Mouse (Mus musculus): ENCODE results near the gene Tyw5. TPM values are rescaled to one million over a fixed set of nuclear protein-coding genes. Genes with fewer than 3 reads are reported as not detected.

Gene Tyw5
- 23.3 and 24.0 TPM in 2 replicates for total RNA-seq (2015)
- 12.0 and 28.7 TPM in 2 replicates for total RNA-seq (2017)

DNA sequence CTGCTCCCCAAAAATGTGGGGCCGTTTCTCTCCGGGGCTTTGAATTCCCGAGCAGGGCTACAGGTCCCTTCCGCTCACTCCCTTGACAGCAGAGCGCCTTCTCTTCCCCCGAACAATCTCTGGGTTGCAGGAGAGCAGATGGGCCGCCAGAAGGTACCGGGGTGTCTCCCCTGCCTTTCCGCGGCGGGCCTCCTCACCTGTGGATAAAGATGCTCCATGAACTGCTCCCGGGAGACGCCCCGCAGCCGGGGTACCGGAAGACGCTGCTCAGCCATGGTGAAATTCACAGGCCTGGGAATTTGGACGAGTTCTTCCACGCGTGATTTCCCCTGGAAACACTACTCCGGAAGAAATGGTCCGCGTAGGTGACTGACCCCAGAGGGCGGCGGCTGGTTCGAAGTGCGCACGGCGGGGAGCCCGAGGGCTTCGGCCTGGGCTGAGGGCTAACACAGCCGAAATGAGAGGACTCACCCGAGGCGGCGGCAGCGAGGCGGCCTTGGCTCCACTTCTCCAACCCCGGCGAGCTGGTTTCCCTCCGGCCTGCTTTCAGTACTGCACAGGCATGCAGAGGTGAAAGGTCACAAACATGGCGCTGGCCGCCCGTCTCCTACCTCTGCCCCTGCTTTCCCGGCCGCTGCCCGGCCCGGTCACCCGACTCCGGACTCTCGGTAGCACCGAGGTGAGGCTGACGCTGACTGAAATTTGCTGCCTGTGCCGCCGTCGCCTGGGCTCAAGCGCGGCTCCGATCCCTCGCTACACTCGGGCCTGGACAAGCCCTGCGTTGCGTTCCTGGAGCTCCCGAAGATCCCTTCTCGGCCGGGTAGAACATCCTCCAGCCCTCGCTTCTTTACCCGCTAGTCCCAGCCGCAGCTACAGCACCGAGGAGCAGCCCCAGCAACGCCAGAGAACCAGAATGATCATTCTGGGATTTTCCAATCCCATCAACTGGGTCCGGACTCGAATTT lies at the start of gene Tyw5, which contains the start of gene Maip1:
Gene Tyw5, minus strand, starts transcription at position 915 of the 965 bp plus-strand sequence.
Gene Maip1, plus strand, starts transcription at position 142 of the 965 bp plus-strand sequence.
- ATAC-seq (ENCODE audit: poor library complexity, severe bottlenecking), result peak; percentile 93

DNA sequence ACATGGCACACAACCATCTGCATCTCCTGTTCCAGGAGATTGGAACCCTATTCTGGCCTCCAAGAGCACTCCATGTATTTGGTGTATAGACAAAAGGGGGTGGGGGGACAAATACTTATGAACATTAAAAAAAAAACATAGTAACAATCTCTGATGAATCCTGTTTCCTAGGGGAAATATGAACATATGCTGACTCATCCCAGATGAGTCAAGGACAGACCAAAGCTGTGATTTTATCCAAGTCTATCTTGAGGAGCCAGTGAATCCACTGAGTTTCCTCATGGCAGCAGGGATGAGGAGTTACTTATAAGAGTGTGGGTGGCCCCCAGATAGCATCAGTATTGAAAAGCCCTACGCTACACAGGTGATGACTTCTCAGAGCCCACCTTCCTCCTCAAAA lies 43.3 kb upstream of the Tyw5 start:
- no peak for ATAC-seq (ENCODE audit: poor library complexity, severe bottlenecking)

DNA sequence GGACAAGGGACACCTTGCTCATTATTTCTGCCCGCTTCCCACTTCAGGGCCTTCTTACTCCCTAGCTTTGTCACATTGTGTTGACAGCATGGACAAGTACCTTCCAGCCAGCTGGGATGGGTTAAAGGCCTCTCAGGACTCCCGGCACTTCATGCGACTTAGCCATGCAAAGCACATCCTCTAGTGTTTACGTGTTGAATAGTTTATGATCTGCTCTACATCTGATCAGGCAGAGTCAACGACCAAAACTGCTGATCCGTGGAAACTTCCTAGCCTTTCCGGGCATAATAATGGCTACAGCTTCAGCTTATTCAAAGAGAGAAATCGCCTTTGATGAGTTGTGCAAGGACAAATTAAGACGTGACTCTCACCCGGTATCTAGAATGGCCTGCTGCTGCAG lies 38.8 kb upstream of the Tyw5 start:
- no peak for ATAC-seq (ENCODE audit: poor library complexity, severe bottlenecking)

DNA sequence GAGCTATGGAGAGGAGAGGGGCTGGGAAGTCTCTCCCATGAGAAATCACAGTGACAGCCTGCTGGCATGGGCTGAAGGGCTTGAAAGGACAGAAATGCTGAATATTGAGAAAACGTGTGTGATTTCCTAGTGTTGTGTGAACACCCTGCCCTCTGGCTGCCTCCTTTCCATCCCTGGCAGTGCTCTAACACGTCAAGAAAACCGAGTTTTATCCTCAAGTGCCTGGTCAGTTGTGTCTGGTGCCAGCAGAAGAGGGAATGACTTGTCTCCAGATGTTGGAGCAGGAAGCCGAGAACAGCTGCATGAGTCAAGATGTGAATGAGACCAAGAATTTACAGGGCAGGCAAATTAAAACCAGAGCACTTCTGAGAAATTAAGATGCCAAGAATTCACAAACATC lies 33.9 kb upstream of the Tyw5 start:
- ATAC-seq (ENCODE audit: poor library complexity, severe bottlenecking), result no peak

DNA sequence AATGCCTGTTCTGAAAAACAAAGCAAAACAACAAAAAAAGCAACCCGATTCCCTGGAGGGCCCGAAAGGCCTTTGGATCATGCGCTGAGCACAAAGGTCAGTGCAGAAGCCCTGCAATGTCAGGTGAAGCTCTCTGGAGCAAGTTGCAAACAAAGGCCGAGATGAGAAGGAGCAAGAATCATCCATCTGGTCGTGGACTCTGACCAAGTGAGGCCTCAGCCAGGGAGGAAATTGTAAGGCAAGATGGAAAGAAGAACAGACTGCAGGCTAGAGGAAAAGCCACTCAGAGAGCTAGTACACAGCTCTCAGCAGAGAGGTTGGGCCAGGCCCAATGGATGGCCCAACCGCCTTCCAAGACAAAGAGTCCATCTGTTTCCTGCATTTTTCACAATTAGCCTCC lies 32.1 kb upstream of the Tyw5 start:
- no peak for ATAC-seq (ENCODE audit: poor library complexity, severe bottlenecking)

DNA sequence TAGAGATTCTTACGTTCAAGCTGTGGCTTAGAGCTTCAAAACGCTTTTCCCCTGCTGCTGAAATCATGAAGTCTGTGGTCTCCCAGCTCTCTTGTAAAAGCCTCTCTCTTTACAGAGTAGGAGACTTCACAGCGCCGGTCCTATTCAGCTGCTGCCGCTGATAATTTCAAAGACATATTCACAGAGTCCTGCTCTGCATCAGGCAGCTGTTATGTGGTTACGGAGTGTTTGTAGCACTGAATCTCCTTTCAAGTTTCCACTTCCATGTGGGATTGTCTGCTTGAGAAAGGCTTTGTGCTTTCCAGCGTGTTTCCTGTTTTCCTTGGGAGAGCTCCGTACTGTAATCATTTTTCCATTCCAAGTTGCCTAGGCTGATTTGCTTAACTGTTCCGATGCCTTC lies 30.1 kb upstream of the Tyw5 start:
- no peak for ATAC-seq (ENCODE audit: poor library complexity, severe bottlenecking)

DNA sequence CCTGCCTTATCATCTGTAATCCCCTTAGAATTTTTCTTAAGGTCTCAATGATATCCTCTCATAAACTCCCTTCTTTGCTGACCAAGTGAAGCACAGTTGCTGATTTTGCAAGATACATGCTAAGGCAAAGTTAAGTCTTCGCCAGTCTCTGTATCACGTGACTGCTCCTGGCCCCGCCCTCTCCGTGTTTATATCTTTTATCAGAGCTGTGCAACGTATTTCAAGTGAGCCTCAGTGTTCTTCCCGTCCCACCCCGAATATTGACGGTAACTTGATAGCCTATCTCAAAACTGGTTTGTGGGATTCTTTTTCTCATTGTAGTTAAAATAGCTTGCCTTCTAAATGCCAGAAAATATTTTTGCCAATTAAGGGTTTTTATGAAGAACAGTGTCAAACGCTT lies 29.5 kb upstream of the Tyw5 start:
- 0 out of 2 replicates have a peak, but pooled peaks have one; percentile 24 for ATAC-seq (ENCODE audit: poor library complexity, severe bottlenecking)

DNA sequence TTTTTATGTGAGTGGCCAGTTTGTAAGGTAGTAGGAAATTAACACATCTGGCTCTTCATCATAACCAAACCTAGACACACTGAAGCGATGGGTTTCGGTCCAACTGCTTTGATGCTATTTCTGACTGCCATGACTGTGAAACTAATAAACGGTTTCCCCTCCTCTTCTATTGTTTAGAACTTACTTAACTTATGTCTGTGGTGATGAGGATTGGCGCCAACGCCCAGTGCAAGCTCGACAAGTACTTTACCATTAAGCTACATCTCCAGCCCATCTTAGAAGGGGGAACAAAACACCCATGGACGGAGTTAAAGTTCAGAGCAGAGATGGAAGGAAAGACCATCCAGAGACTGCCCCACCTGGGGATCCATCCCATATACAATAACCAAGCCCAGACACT lies 26.2 kb upstream of the Tyw5 start:
- no peak for ATAC-seq (ENCODE audit: poor library complexity, severe bottlenecking)

DNA sequence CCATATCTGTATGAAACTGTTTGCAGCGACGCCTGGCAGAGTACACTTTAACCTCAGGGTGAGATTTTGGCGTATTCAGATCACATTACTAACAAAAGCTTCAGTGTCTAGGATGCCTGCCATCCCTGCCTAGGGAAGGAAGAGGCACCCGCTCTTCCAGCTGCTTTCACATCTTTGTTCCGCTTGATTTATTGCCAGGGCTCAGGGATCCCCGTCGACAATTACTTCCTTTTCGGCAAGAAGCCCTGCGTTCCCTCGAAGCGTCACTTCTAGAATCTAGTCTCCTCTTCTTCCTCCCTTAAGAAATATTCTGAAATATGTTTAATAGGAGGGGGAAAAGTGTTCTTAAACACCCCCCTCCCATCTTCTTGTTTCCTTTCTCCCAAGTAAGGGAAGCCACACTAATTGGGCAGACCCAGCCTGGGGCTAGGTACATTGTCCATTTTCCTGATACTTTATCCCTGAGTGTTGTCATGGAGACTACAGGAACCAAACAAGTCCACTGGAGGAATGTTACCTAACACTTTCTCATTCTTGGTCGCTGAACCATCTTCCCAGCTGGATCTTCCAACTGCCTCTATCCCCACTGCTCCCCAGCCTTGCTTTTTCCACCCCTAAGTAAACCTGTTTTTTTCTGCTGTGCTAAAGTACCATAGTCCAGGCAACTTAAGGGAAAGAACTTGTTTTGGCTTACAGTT lies 23.0 kb upstream of the Tyw5 start:
- ATAC-seq (ENCODE audit: poor library complexity, severe bottlenecking), result peak; percentile 54

DNA sequence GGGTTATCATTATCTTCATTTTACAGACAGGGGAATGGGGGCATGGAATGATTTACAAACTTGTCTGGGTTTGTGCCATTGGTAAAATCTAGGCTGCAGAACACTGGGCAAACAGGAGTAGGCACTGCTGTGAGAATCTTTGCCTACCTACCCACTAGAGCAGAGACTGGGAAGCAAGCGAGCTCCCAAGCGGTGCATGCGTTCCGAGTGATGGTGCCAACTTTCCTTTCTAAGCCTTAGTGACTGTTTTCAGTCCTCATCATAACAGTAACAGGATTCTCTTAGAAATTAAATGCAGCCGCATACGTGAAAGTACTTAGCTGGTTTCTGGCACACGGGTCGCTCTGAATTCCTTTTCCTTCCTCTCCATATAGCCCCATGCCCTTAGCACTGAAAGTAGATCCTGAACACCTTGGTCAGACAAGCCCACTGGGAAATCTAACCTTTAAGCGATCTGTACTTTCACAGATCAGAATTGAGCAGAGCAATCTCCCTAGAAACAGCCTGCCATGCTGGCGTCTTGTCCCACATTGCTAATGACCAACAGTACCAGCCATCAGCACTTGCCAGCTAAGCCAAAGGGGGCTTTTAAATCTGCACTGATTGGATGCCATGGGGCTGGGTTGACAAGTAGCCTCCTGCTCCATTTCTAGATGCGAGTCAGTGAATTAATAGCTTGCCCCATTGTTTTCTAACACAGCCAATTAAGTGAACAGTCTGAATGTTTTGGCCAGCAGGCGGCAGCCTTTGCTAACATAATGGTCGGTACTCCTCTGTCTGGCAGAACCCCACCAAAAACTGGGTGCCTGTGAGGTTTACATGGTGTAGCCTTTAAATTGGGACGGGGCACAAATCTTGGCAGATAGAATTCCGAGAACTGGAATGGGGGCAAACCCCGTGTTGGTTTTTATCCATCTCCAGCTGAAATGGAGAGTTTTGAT lies 21.7 kb upstream of the Tyw5 start:
- ATAC-seq (ENCODE audit: poor library complexity, severe bottlenecking), result peak; percentile 79

DNA sequence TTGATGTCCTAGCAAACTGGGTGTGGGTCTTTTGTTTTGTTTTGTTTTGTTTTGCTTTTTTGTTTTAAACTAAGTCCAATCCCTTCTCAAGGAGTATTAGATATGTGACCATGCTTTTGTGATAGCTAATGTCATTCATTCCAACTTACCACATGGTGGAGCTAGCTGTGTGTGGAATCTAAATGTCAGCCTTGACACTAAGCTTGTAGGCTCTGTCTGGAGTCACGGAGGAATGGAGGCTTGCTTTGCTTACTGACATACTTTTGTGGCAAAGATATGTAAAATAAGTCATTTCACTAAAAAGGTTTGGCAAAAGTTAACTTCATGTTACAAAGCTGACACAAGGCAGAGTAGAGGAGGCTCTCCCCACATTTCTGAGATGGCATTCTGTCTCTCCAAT lies 16.8 kb upstream of the Tyw5 start:
- no peak for ATAC-seq (ENCODE audit: poor library complexity, severe bottlenecking)

DNA sequence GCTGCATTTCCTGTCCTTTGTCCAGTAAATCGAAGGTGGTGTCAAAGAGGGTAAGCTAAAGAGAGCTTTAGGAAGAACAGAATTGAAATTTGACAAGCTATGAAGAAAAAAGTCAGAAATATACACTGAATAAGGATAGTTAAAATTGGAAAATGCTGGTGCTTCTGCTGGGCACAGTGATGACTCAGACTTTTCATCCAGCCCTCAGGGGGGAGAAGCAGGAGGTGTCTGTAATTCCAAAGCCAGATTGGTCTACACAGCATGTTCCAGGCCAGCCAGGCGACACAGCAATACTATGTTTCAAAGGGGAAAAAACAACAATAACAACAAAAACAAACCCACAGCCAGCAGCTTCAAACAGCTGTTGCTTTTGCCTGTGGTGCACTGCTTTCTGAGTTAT lies 6.5 kb upstream of the Tyw5 start:
- ATAC-seq (ENCODE audit: poor library complexity, severe bottlenecking), result no peak

DNA sequence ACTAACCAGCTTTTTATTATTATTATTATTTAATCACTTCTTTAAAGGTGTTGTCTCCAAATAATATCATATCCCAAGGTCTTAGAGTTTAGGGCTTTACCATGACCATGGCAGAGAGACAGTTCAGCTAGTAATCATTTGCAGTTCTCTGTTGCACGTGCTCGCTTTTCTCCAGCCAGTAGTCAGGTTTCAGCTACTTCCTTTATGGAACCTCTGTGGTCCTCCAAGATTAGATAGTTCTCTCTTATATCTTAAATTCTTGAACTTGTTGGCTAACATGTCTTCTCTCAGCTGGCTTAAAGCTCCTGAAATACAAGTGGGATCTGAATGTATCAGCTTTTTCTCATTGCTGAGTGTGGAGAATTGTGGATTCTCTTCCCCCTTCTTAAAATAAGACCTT lies 2.1 kb upstream of the Tyw5 start:
- no peak for ATAC-seq (ENCODE audit: poor library complexity, severe bottlenecking)

DNA sequence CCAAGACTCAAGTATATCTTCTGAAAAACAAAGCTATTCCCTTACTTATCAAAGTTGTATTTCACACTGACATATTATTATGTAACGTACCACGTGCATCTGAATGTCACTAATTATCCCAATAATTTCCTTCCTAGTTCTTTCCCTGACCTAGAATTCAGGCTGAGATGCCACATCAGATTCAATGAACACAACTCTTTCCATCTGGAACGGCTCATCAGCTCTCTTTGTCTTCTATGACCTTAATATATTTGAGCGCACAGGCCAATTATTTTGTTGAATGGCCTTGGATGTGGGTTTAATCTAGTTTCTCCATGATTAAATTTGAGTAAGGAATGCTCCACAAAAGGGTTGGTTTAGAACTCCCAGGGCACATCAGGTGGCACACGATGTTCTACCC lies 4.8 kb downstream of the Tyw5 start:
- no peak for ATAC-seq (ENCODE audit: poor library complexity, severe bottlenecking)

DNA sequence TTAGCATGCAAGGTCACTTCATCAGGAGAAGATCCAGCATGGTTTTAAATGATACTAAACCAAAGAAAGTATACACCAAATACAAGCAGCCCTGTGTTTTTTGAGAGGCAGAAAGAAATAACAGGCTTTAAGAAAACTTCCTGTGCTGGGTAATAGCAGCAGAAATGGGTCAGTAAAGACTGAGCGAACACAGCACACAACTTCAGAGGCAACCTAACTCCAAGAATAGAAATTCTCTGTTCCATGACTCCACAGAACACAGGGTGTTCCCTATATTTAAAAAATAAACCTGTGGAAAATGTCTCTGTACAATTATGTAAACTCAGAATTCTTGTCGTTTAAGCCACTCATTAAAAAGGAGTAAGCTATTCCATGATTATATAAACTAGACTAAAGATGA lies 6.0 kb downstream of the Tyw5 start:
- ATAC-seq (ENCODE audit: poor library complexity, severe bottlenecking), result no peak

DNA sequence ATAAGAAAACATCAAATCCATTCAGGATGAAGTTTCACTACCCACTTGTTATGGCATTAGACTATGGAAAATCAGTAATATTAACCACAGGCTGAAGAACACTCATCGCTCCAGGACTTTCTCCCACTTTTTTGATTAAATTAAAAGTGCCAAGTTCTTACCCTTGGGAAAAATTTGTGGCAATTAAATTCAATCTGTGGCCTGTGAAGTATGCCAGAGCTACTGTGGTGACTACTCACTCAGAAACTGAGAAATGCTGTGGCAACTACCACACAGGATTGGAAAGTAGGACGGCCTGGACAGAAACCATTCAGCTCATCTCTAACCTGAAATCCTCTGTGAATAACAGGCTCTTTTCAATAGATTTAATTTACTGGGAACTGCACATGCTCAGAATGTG lies 6.6 kb downstream of the Tyw5 start:
- no peak for ATAC-seq (ENCODE audit: poor library complexity, severe bottlenecking)

DNA sequence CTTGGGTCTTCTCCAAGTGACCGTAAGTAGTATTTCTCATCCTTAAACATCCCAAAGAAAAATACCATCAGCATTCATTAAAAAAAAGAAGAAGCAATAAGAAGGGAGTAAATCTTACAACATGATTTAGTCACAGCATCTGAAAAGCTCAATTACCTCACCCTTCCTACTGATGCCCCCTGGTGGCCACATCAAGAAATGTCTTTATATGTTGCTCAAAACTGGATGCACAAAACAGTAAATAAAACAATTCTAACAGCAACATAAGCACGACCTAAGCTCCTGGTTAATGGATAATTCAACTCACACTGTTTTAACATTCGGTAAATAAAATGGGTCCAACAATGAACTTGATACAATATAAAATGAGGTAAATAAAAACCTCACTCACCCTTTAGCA lies 12.8 kb downstream of the Tyw5 start:
- peak; percentile 84 for ATAC-seq (ENCODE audit: poor library complexity, severe bottlenecking)

DNA sequence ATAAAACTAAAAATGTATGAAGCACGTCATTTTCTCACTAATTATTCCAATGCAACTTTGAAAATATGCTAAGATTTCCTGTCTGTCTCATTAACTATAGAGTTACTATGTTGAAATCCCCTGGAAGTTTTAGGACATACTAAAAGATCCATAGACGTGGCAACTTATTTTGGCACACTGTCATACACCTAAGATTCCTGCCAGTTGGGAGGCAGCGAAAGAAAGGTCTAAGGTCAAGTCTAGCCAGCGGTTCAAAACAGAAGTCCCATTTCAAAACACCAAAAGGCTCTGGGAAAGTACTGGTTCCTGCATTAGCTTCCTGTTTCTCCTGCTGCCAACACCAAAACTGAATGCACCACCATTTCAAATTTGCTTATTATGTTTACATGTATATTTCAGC lies 14.5 kb downstream of the Tyw5 start:
- no peak for ATAC-seq (ENCODE audit: poor library complexity, severe bottlenecking)

DNA sequence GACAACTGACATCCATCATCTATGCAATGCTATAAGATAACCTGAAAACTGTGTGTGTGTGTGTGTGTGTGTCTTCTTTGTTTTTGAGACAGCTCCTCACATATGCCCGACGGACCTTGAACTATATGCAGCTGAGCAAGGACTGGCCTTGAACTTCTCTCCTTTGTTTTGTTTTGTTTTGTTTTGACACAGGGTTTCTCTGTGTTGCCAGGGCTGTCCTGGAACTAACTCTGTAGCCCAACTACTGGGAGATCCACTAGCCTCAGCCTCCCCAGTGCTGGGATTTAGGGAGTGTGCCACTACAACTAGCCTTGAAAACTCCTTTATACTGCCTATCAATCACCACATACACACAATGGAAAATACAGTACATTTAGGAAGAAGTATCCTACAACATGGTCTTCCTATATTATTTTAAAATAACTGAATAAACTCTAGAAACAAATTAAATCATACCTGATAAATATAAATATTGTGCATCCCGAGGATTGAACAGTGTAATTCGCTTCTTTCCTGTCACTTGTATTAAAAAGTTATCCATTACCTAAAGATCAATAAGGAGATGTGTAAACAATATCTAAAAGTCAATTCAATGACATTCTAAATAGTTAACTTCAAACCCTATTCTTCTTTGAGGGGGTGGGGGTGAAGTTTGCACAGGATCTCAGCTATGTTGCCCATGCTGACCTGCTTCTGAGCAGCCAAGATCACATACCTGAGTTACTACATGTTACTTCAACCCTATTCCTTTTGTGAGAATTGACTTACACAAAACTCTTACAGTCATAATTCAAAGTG lies 15.7 kb downstream of the Tyw5 start:
- ATAC-seq (ENCODE audit: poor library complexity, severe bottlenecking), result no peak
